Mouse (Mus musculus) embryonic facial prominence, embryonic 14.5 days (tissue): ENCODE measurements around the gene Got1. TPM values are rescaled to one million over a fixed set of nuclear protein-coding genes. Genes with fewer than 3 reads are reported as not detected.
A peak's percentile ranks its signal among the peaks of the same experiment; 100 is the strongest.

Experiments used
- ATAC-seq: fragments of 200-750 bp; cut with Nextera tagmentation; 2 replicates; pipeline ENCODE4 v1.8.0; 2017; ENCODE audit warnings: low read depth, moderate number of reproducible peaks, moderate TSS enrichment
- DNase-seq: peaks from one replicate; pipeline ENCODE4 v3.0.0-alpha.2; 2015; ENCODE audit warnings: low spot score
- H3K27ac ChIP-seq: fragments of 300-500 bp; sonication (generic); replicated peaks from 2 replicates; pipeline ENCODE4 v1.5.1; 2014; ENCODE audit warnings: low read depth, mild to moderate bottlenecking, low read length, moderate library complexity
- H3K27me3 ChIP-seq: fragments of 300-500 bp; sonication (generic); replicated peaks from 2 replicates; pipeline ENCODE4 v1.6.1; 2014; ENCODE audit warnings: low read length; ENCODE audit not compliant: control insufficient read depth, insufficient read depth
- H3K36me3 ChIP-seq: fragments of 300-500 bp; sonication (generic); 2 replicates; pipeline ENCODE4 v1.6.1; 2014; ENCODE audit warnings: low read length, mixed read lengths; ENCODE audit not compliant: control insufficient read depth, insufficient read depth
- H3K4me1 ChIP-seq: fragments of 300-500 bp; sonication (generic); 2 replicates; pipeline ENCODE4 v1.6.1; 2014; ENCODE audit warnings: antibody characterized with exemption, low read length; ENCODE audit not compliant: control insufficient read depth, insufficient read depth
- H3K4me2 ChIP-seq: fragments of 300-500 bp; sonication (generic); 2 replicates; pipeline ENCODE4 v1.6.1; 2014; ENCODE audit warnings: low read depth, mild to moderate bottlenecking, low read length, moderate library complexity, mixed read lengths
- H3K4me3 ChIP-seq: fragments of 300-500 bp; sonication (generic); 2 replicates; pipeline ENCODE4 v1.5.1; 2014; ENCODE audit warnings: low read depth, mild to moderate bottlenecking, low read length
- H3K9ac ChIP-seq: fragments of 300-500 bp; sonication (generic); 2 replicates; pipeline ENCODE4 v1.6.1; 2014; ENCODE audit warnings: low read depth, mild to moderate bottlenecking, low read length, moderate library complexity, mixed read lengths
- H3K9me3 ChIP-seq: fragments of 300-500 bp; sonication (generic); 2 replicates; pipeline ENCODE4 v1.6.1; 2016; ENCODE audit warnings: low read length; ENCODE audit not compliant: control insufficient read depth
- WGBS: fragments of 180-500 bp; shearing (Covaris S2); extraction: QIAGEN DNeasy Blood & Tissue Kit; methylation state at CpG from one replicate; pipeline ENCODE4 v1.1.7; 2014; 5-methylcytosine and 5-hydroxymethylcytosine counted together
- polyA plus RNA-seq: library from polyadenylated mRNA; unstranded; fragments of >200 nt; fragmentation: Nextera tagmentation; extraction: Ambion mirVana; gene quantifications from 2 replicates; pipeline ENCODE4 v1.2.1, GENCODE M21; 2014

Gene Got1
- polyA plus RNA-seq, 1 experiment from 2014 or later, result 33.1 TPM

GRCm38 (mm10) chr19:43526025-43526424, 1.6 kb upstream of the Got1 start:
- Histone ChIP-seq H3K27me3 (no peaks in the 10 kb centered on the region), H3K4me3 (no peak overlapping the region), H3K36me3 (no peaks in the 10 kb centered on the region), H3K9me3 (no peaks in the 10 kb centered on the region), H3K4me2 (no peak overlapping the region), H3K4me1 (peaks cover 14% of the 10 kb centered on the region), H3K27ac (no peak overlapping the region), H3K9ac (no peak overlapping the region)
- WGBS, result 85% methylated on average over 9 of the region's 9 CpGs
- ATAC-seq, result no peak
- no peak for DNase-seq

GRCm38 (mm10) chr19:43525566-43525965, 1.2 kb upstream of the Got1 start:
- H3K4me1 ChIP-seq, result peaks cover 14% of the 10 kb centered on the region
- ATAC-seq, result no peak
- no peak for DNase-seq
- no peak overlapping the region for H3K9ac ChIP-seq
- H3K27ac ChIP-seq, result no peak overlapping the region
- 91% methylated on average over 7 of the region's 7 CpGs for WGBS
- no peak overlapping the region for H3K4me3 ChIP-seq
- H3K9me3 ChIP-seq, result no peaks in the 10 kb centered on the region
- no peaks in the 10 kb centered on the region for H3K27me3 ChIP-seq
- H3K4me2 ChIP-seq, result peak overlapping the region; percentile 91; the same call in 1 of the 2 replicates
- H3K36me3 ChIP-seq, result no peaks in the 10 kb centered on the region

GRCm38 (mm10) chr19:43525104-43525482, 688 bp upstream of the Got1 start:
- ATAC-seq, result no peak; the same call in 1 of the 2 replicates

GRCm38 (mm10) chr19:43523551-43523950, 854 bp downstream of the Got1 start:
- DNase-seq, result peak; percentile 34
- peak overlapping the region; percentile 60 for H3K9ac ChIP-seq
- no peak overlapping the region for H3K27ac ChIP-seq
- H3K27me3 ChIP-seq, result no peaks in the 10 kb centered on the region
- peak overlapping the region; percentile 72 for H3K4me3 ChIP-seq
- H3K4me1 ChIP-seq, result peaks cover 14% of the 10 kb centered on the region
- H3K9me3 ChIP-seq, result no peaks in the 10 kb centered on the region
- ATAC-seq, result no peak
- no peaks in the 10 kb centered on the region for H3K36me3 ChIP-seq
- H3K4me2 ChIP-seq, result peak overlapping the region; percentile 91
- 9% methylated on average over 12 of the region's 12 CpGs for WGBS

More at GRCm38 (mm10) chr19:43525104-43525482, 688 bp upstream of the Got1 start:
- Histone ChIP-seq H3K27ac (peak overlapping the region; percentile 63; the same call in 1 of the 2 replicates), H3K9me3 (no peaks in the 10 kb centered on the region), H3K4me2 (peak overlapping the region; percentile 91), H3K27me3 (no peaks in the 10 kb centered on the region), H3K9ac (peak overlapping the region; percentile 79), H3K4me3 (peak overlapping the region; percentile 72), H3K4me1 (peaks cover 14% of the 10 kb centered on the region), H3K36me3 (no peaks in the 10 kb centered on the region)
- peak; percentile 62 for DNase-seq
- WGBS, result 19% methylated on average over 10 of the region's 10 CpGs

- no peaks in the 10 kb centered on the region for H3K9me3 ChIP-seq
- WGBS, result 81% methylated on average over 9 of the region's 9 CpGs
These were observed 2.4 kb downstream of the Got1 start for GRCm38 (mm10) chr19:43521996-43522395.

GRCm38 (mm10) chr19:43521362-43521761, 3.0 kb downstream of the Got1 start:
- no peak overlapping the region for H3K27ac ChIP-seq
- H3K4me1 ChIP-seq, result peaks cover 14% of the 10 kb centered on the region
- DNase-seq (no peak), ATAC-seq (no peak)
- no peak overlapping the region for H3K4me3 ChIP-seq
- no peak overlapping the region for H3K9ac ChIP-seq
- no peaks in the 10 kb centered on the region for H3K36me3 ChIP-seq
- no peaks in the 10 kb centered on the region for H3K9me3 ChIP-seq
- no peak overlapping the region for H3K4me2 ChIP-seq
- 42% methylated on average over 8 of the region's 8 CpGs for WGBS
- H3K27me3 ChIP-seq, result no peaks in the 10 kb centered on the region

More at GRCm38 (mm10) chr19:43521996-43522395, 2.4 kb downstream of the Got1 start:
- Histone ChIP-seq H3K4me3 (no peak overlapping the region), H3K4me2 (no peak overlapping the region), H3K27me3 (no peaks in the 10 kb centered on the region), H3K27ac (no peak overlapping the region), H3K4me1 (peaks cover 14% of the 10 kb centered on the region), H3K36me3 (no peaks in the 10 kb centered on the region), H3K9ac (no peak overlapping the region; the same call in 1 of the 2 replicates)
- DNase-seq (no peak), ATAC-seq (no peak)

- no peaks in the 10 kb centered on the region for H3K36me3 ChIP-seq
- WGBS, result 59% methylated on average over 9 of the region's 10 CpGs
- no peak overlapping the region for H3K4me2 ChIP-seq
- peaks cover 14% of the 10 kb centered on the region for H3K4me1 ChIP-seq
- no peak overlapping the region for H3K4me3 ChIP-seq
- ATAC-seq (no peak), DNase-seq (no peak)
- H3K9me3 ChIP-seq, result no peaks in the 10 kb centered on the region
- H3K9ac ChIP-seq, result no peak overlapping the region
- no peaks in the 10 kb centered on the region for H3K27me3 ChIP-seq
- H3K27ac ChIP-seq, result no peak overlapping the region
These were observed 4.0 kb downstream of the Got1 start for GRCm38 (mm10) chr19:43520402-43520801.

GRCm38 (mm10) chr19:43519226-43519625, 5.2 kb downstream of the Got1 start:
- ATAC-seq (no peak), DNase-seq (no peak)
- peaks cover 10% of the 10 kb centered on the region for H3K4me1 ChIP-seq
- H3K4me2 ChIP-seq, result no peak overlapping the region
- H3K9me3 ChIP-seq, result no peaks in the 10 kb centered on the region
- no peak overlapping the region for H3K27ac ChIP-seq
- WGBS, result 87% methylated on average over 10 of the region's 10 CpGs
- no peak overlapping the region for H3K9ac ChIP-seq
- H3K36me3 ChIP-seq, result peaks cover 11% of the 10 kb centered on the region
- H3K27me3 ChIP-seq, result no peaks in the 10 kb centered on the region
- H3K4me3 ChIP-seq, result no peak overlapping the region

GRCm38 (mm10) chr19:43518261-43518660, 6.1 kb downstream of the Got1 start:
- H3K4me2 ChIP-seq, result no peak overlapping the region
- H3K4me1 ChIP-seq, result peaks cover 3% of the 10 kb centered on the region
- peaks cover 18% of the 10 kb centered on the region for H3K36me3 ChIP-seq
- H3K27me3 ChIP-seq, result no peaks in the 10 kb centered on the region
- no peak overlapping the region for H3K27ac ChIP-seq
- 76% methylated on average over 7 of the region's 7 CpGs for WGBS
- DNase-seq (no peak), ATAC-seq (no peak)
- H3K9me3 ChIP-seq, result no peaks in the 10 kb centered on the region
- no peak overlapping the region for H3K9ac ChIP-seq
- no peak overlapping the region for H3K4me3 ChIP-seq
